In the genomic region with DNA sequence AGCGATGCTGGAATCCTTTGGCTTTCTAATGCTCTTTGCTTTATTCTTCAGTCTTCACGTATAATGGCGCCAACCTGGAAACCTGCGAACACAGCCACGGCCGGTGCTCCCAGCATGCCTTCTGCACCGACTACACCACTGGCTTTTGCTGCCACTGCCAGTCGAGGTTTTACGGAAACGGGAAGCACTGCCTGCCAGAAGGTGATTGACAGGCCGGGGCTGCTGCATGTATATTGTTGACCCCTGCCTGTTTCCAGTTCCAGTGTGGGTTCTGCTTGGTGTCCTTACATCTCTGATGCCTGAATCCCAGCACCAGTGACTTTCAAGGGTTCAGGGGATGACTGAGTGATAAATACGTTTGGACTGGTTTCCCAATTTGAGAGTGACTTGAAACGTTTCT, we compare ENCODE assay signal across 20 mouse cellular contexts.
"Had no signal": no experiment of that assay in that cellular context is flagged by ENCODE, and none has a peak within 500 bp of the region (broad histone marks: within the 10 kb centered on the region; RNA-seq: fewer than 3 reads in every experiment).

No protein-coding gene starts in this region.

- H3K4me3 ChIP-seq: liver, embryonic 15.5 days; lung, embryonic 15.5 days; megakaryocyte, embryonic 14.5 days; midbrain, embryonic 12.5 days; midbrain, embryonic 15.5 days; neural tube, embryonic 13.5 days; neural tube, embryonic 15.5 days had no signal

- H3K9me3 ChIP-seq: liver, embryonic 15.5 days; lung, embryonic 15.5 days; midbrain, embryonic 15.5 days; neural tube, embryonic 13.5 days; neural tube, embryonic 15.5 days had no signal

- H3K4me1 ChIP-seq: midbrain, embryonic 12.5 days; midbrain, embryonic 15.5 days; neural tube, embryonic 13.5 days; neural tube, embryonic 15.5 days had no signal

- DNase-seq: liver, postnatal 0 days; lung, adult 2 months; lung, postnatal 14 days; lung, postnatal 36 days; retina, postnatal 1 day; right cerebral cortex, adult 18-20 months; right cerebral cortex, postnatal 25 days; right cerebral cortex, postnatal 4 days; spleen, adult 18-20 months; thymus, adult 18-20 months; thymus, postnatal 14 days; thymus, postnatal 36 days had no signal

- H3K4me2 ChIP-seq: liver, embryonic 15.5 days; lung, embryonic 15.5 days; midbrain, embryonic 12.5 days; midbrain, embryonic 15.5 days; neural tube, embryonic 13.5 days; neural tube, embryonic 15.5 days had no signal

- ATAC-seq: lung, postnatal 0 days; midbrain, embryonic 15.5 days had no signal

- H3K36me3 ChIP-seq: midbrain, embryonic 12.5 days; midbrain, embryonic 15.5 days; neural tube, embryonic 13.5 days; neural tube, embryonic 15.5 days had no signal

- H3K27me3 ChIP-seq: liver, embryonic 15.5 days; midbrain, embryonic 12.5 days; midbrain, embryonic 15.5 days; neural tube, embryonic 13.5 days; neural tube, embryonic 15.5 days had no signal

- H3K27ac ChIP-seq: liver, embryonic 15.5 days; lung, embryonic 15.5 days; midbrain, embryonic 12.5 days; midbrain, embryonic 15.5 days; neural tube, embryonic 13.5 days; neural tube, embryonic 15.5 days had no signal

- H3K9ac ChIP-seq: liver, embryonic 15.5 days; liver, postnatal 0 days; lung, embryonic 15.5 days; midbrain, embryonic 12.5 days; midbrain, embryonic 15.5 days; neural tube, embryonic 13.5 days; neural tube, embryonic 15.5 days had no signal
